Mouse (Mus musculus): Measurements from ENCODE around the gene Ccno. TPM values are rescaled to one million over a fixed set of nuclear protein-coding genes. Genes with fewer than 3 reads are reported as not detected.
"Not testable (repeated sequence)": the region's sequence is repeated elsewhere in the genome, so short reads cannot be mapped to it uniquely, and the experiment has no call there.

Ccno gene
- polyA plus RNA-seq, 1 experiment from 2014 or later: 0.15 TPM

DNA sequence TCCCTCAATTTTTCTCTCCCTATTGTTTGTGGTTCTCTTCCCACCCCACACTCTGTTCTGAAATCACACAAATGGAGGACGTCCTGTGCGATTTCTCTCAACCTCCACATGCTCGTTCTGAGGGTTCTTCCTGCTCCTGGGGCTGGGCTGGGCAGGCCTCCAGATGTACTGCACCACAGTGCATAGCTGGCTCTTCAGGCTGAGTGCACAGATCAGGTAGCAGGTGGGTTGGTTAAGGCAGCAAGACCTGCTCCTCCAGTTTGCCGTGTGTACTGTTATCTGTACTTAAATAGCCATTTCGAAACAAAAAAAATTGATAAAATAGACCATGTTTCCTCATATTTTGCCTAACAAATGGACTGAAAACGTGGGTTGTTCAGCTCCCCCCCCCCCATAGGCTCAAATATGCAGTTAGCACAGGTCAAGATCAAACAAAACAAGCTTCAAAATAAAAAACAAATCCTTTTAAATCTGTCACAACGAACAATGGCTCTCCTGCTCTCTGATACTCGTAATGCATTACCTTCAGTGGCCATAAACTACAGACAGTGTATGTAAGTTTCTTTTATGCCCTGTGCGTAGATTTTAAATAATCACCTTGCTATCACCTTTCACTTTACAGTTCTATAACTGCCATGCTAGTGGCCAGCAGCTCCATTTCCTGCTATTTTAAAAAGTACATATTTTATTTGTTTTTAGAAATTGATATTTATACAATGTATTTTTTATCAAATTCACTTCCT, 13.1 kb downstream of the Ccno start:
- no peaks in the 10 kb centered on the region; the same call in 1 of the 2 replicates for H3K4me1 ChIP-seq (replicated peaks)
- peaks cover 55% of the 10 kb centered on the region for H3K27me3 ChIP-seq
- no peaks in the 10 kb centered on the region for H3K36me3 ChIP-seq (replicated peaks)
- ATAC-seq (ENCODE audit: insufficient read depth): no peak
- no peaks in the 10 kb centered on the region for H3K9me3 ChIP-seq (replicated peaks)
- no peak overlapping the region for H3K27ac ChIP-seq (replicated peaks)
- no peak overlapping the region for H3K4me3 ChIP-seq (replicated peaks)
- no peak overlapping the region for H3K9ac ChIP-seq
- H3K4me2 ChIP-seq: no peak overlapping the region
- whole genome bisulfite sequencing (ENCODE audit: insufficient replicate concordance): 39% methylated on average over 9 of the region's 9 CpGs

DNA sequence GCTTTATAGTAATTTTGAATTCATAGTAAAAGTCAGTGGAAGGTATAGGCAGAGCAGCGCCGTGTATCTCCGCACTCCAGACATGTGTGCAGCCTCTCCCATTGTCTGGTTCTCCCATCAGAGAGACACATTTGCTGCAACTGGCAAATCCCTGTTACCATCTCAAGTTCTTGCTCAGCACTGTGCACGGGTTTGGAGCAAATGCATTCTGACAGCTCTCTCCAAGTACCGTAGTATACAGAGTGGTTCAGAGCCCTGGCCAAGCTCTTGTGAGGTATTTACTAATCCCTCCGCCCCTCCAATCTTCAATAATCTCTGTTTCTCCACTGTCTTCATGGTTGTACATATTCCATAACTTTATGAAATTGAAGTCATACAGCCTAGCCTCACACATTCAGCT, 25.1 kb downstream of the Ccno start:
- Histone ChIP-seq H3K4me2 (peak overlapping the region; percentile 61; the same call in 1 of the 2 replicates), H3K4me3 (replicated peaks) (no peak overlapping the region), H3K27me3 (peaks cover 8% of the 10 kb centered on the region), H3K4me1 (replicated peaks) (no peaks in the 10 kb centered on the region), H3K9ac (no peak overlapping the region), H3K36me3 (replicated peaks) (no peaks in the 10 kb centered on the region), H3K27ac (replicated peaks) (no peak overlapping the region), H3K9me3 (replicated peaks) (no peaks in the 10 kb centered on the region)
- no peak for ATAC-seq (ENCODE audit: insufficient read depth)
- 72% methylated on average over 6 of the region's 6 CpGs for WGBS (ENCODE audit: insufficient replicate concordance)

DNA sequence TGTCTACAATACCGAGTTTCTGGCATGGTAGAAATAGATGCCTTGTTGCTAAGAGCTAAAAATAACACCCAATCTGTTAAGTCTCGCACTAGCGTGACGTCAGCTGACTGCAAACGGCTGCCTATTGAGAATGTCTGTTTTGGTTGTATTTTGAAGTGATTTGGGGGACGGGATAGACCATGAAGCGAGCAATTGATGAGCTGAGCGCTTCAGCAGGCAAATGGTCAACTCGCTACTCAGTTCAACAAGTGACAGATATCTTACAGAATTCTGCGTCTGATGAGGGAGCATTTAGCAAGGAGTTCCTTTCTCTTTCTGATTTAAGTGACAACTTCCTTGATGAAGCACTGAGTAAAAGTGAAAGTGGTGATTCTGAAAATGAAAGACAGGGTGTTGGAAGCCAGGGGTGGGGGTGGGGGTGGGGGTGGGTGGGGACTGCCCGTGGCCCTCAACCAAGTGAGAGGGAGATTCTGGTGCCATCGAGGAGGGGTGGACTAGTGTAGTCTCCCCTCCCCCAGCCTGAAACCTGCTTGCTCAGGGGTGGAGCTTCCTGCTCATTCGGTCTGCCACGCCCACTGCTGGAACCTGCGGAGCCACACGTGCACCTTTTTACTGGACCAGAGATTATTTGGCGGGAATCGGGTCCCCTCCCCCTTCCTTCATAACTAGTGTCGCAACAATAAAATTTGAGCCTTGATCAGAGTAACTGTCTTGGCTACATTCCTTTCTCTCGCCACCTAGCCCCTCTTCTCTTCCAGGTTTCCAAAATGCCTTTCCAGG, 25.8 kb downstream of the Ccno start:
- 24% methylated on average over 20 of the region's 20 CpGs for WGBS (ENCODE audit: insufficient replicate concordance)
- not testable (repeated sequence) for H3K4me1 ChIP-seq (replicated peaks); H3K36me3 ChIP-seq (replicated peaks); H3K9ac ChIP-seq; H3K27me3 ChIP-seq; ATAC-seq (ENCODE audit: insufficient read depth); H3K9me3 ChIP-seq (replicated peaks); H3K27ac ChIP-seq (replicated peaks)
- Histone ChIP-seq H3K4me2 (peak overlapping the region; percentile 61), H3K4me3 (replicated peaks) (peak overlapping the region; percentile 41)

DNA sequence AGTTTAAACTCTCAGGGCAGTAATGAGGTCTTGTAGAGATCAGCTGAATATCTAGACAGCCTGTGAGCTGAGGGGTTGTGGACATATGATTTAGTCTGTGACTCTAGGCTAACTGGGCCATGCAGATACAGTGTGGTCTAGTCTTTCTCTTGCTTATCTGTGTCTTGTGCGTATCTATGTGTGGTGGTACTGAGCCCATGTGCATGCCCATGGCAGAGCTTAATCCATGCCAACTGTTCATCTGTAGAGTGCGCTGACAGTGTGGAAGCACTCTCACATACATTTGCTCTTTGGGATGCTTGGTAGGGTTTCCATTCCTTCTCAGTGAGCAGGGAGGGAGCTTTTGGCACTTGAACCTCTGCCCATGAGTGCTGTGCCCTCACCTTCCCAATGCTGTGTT, 33.9 kb downstream of the Ccno start:
- Histone ChIP-seq H3K27ac (replicated peaks) (no peak overlapping the region), H3K9ac (no peak overlapping the region), H3K4me3 (replicated peaks) (no peak overlapping the region), H3K9me3 (replicated peaks) (no peaks in the 10 kb centered on the region), H3K27me3 (peaks cover 23% of the 10 kb centered on the region), H3K4me2 (no peak overlapping the region), H3K36me3 (replicated peaks) (no peaks in the 10 kb centered on the region), H3K4me1 (replicated peaks) (peaks cover 3% of the 10 kb centered on the region; the same call in 1 of the 2 replicates)
- no peak for ATAC-seq (ENCODE audit: insufficient read depth)
- 50% methylated on average over 2 of the region's 2 CpGs for WGBS (ENCODE audit: insufficient replicate concordance)

GRCm38 (mm10) chr13:113022467-113022866, 34.9 kb downstream of the Ccno start:
- H3K27ac ChIP-seq (replicated peaks): no peak overlapping the region
- H3K4me3 ChIP-seq (replicated peaks): no peak overlapping the region
- no peak overlapping the region for H3K4me2 ChIP-seq
- H3K4me1 ChIP-seq (replicated peaks): peaks cover 3% of the 10 kb centered on the region; the same call in 1 of the 2 replicates
- peaks cover 18% of the 10 kb centered on the region for H3K27me3 ChIP-seq
- H3K9me3 ChIP-seq (replicated peaks): no peaks in the 10 kb centered on the region
- WGBS (ENCODE audit: insufficient replicate concordance): 66% methylated on average over 8 of the region's 8 CpGs
- no peaks in the 10 kb centered on the region for H3K36me3 ChIP-seq (replicated peaks)
- no peak overlapping the region for H3K9ac ChIP-seq
- no peak for ATAC-seq (ENCODE audit: insufficient read depth)

DNA sequence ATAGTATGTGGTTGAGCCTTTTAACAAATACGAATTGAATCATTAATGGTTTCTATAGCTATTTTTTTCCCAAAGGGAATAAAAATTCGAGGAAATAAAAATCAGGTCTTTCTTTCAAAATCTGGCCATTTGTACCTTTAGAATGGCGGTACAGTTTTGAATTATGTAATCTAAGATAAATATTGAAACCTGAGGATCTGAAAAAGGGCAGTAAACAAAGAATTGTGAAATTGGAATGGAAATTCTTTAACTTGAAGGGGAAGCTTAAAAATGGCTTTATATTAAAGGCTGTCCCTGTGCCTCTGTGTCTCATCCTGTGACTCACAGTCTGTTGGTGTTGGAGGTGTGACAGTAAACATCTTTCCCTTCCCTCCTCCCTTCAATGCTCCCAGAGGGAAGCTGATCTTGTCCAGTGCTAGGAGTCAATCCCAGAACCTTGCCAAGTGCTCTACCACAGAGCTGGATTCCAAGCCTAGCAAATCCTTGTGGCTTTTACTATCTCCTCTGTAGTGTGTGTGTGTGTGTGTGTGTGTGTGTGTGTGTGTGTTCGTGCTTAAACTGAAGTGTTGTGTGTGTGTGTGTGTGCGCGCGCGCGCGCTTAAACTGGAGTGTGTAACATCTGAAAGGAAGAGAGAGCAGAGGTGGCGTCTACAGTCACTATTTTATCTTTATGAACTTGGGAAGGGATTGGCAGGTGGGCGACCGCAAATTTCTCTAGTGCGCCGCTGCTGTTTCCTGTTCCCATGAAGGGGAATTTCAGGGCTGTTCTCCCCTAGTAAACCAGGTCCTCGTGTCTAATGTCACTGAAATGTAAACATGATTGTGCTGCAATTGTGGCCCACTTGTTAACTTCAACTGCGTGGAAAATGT, 35.9 kb downstream of the Ccno start:
- WGBS (ENCODE audit: insufficient replicate concordance): 48% methylated on average over 17 of the region's 17 CpGs
- H3K36me3 ChIP-seq (replicated peaks): no peaks in the 10 kb centered on the region
- H3K4me1 ChIP-seq (replicated peaks): peaks cover 3% of the 10 kb centered on the region; the same call in 1 of the 2 replicates
- H3K4me2 ChIP-seq: no peak overlapping the region
- no peak overlapping the region for H3K4me3 ChIP-seq (replicated peaks)
- no peak overlapping the region for H3K27ac ChIP-seq (replicated peaks)
- ATAC-seq (ENCODE audit: insufficient read depth): no peak
- H3K27me3 ChIP-seq: peaks cover 29% of the 10 kb centered on the region
- no peaks in the 10 kb centered on the region for H3K9me3 ChIP-seq (replicated peaks)
- no peak overlapping the region for H3K9ac ChIP-seq

GRCm38 (mm10) chr13:113031351-113031750, 43.7 kb downstream of the Ccno start:
- no peaks in the 10 kb centered on the region for H3K9me3 ChIP-seq (replicated peaks)
- H3K4me3 ChIP-seq (replicated peaks): no peak overlapping the region
- WGBS (ENCODE audit: insufficient replicate concordance): 2% methylated on average over 7 of the region's 7 CpGs
- H3K27ac ChIP-seq (replicated peaks): no peak overlapping the region
- ATAC-seq (ENCODE audit: insufficient read depth): no peak
- no peaks in the 10 kb centered on the region for H3K36me3 ChIP-seq (replicated peaks)
- H3K4me1 ChIP-seq (replicated peaks): peaks cover 23% of the 10 kb centered on the region
- peak overlapping the region; percentile 65 for H3K4me2 ChIP-seq
- peaks cover 89% of the 10 kb centered on the region for H3K27me3 ChIP-seq
- no peak overlapping the region for H3K9ac ChIP-seq

GRCm38 (mm10) chr13:113031792-113032571, 44.4 kb downstream of the Ccno start:
- Histone ChIP-seq H3K4me2 (peak overlapping the region; percentile 65), H3K27ac (replicated peaks) (no peak overlapping the region), H3K9ac (no peak overlapping the region), H3K4me1 (replicated peaks) (peaks cover 23% of the 10 kb centered on the region), H3K4me3 (replicated peaks) (peak overlapping the region; percentile 42), H3K9me3 (replicated peaks) (no peaks in the 10 kb centered on the region), H3K36me3 (replicated peaks) (no peaks in the 10 kb centered on the region), H3K27me3 (peaks cover 89% of the 10 kb centered on the region)
- no peak for ATAC-seq (ENCODE audit: insufficient read depth)
- under 1% methylated on average over 40 of the region's 40 CpGs for WGBS (ENCODE audit: insufficient replicate concordance)

DNA sequence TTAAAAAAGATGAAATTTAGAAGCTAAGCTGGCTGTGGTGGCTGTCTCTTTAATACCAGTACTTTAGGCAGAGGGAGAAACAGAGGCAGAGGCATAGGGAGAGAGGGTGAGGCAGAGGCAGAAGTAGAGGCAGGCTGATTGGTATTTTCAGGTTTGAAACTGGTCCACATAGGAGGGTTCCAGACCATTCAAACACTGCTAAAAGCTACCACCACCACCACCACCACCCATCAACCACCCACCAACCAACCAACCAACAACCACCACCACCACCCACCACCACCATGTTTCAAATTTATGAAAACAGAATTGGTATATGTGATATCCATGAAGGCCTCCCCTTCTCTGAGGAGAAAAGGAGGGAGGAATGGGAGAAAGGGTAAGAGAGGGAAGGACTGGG, 45.2 kb downstream of the Ccno start:
- ATAC-seq (ENCODE audit: insufficient read depth): no peak
- no peak overlapping the region for H3K4me3 ChIP-seq (replicated peaks)
- H3K4me1 ChIP-seq (replicated peaks): peaks cover 23% of the 10 kb centered on the region
- H3K9ac ChIP-seq: no peak overlapping the region
- no peak overlapping the region for H3K27ac ChIP-seq (replicated peaks)
- H3K36me3 ChIP-seq (replicated peaks): no peaks in the 10 kb centered on the region
- peaks cover 93% of the 10 kb centered on the region for H3K27me3 ChIP-seq
- no peaks in the 10 kb centered on the region for H3K9me3 ChIP-seq (replicated peaks)
- no peak overlapping the region for H3K4me2 ChIP-seq

- peak overlapping the region; percentile 21; the same call in 1 of the 2 replicates for H3K9ac ChIP-seq
- no peaks in the 10 kb centered on the region for H3K9me3 ChIP-seq (replicated peaks)
- peaks cover 23% of the 10 kb centered on the region for H3K4me1 ChIP-seq (replicated peaks)
- H3K27ac ChIP-seq (replicated peaks): no peak overlapping the region
- H3K4me2 ChIP-seq: peak overlapping the region; percentile 86
- H3K4me3 ChIP-seq (replicated peaks): peak overlapping the region; percentile 56
- 0 out of 2 replicates have a peak, but pooled peaks have one; percentile 25 for ATAC-seq (ENCODE audit: insufficient read depth)
- 4% methylated on average over 11 of the region's 11 CpGs for whole genome bisulfite sequencing (ENCODE audit: insufficient replicate concordance)
- peaks cover 87% of the 10 kb centered on the region for H3K27me3 ChIP-seq
- no peaks in the 10 kb centered on the region for H3K36me3 ChIP-seq (replicated peaks)
Measured at GRCm38 (mm10) chr13:113034271-113034886, 46.8 kb downstream of the Ccno start.
